Comparison of ENCODE assay signal across 8 mouse cellular contexts in the genomic region with DNA sequence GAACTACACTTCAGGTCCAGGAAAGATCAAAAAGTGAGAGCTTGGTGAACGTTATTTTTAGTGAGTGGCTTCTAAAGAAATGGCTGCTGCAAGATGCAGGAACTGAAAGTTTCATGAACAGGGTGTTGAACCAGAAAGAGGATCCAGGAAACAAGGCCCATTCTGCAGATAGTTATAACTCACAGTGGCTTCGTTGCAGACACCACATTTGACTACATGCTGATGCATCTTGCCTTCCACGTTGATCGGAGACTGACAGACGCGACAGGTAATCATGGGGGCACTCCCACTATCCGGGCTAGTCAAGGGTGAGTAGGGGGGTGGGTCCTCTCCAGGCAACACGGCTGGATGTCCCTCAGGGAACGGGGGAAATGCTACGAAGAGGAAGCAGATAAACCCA. TPM values are rescaled to one million over a fixed set of nuclear protein-coding genes. Genes with fewer than 3 reads are reported as not detected.
A peak's percentile ranks its signal among the peaks of the same experiment; 100 is the strongest.
DNase-seq lines count a peak whose midpoint lies in the region; ATAC-seq and TF ChIP-seq lines count a peak whose summit lies in the region.

No protein-coding gene starts in this region.

- H3K36me3 ChIP-seq in forebrain, embryonic 10.5 days (replicated peaks) = peaks cover 40% of the 10 kb centered on the region
- peaks cover 39% of the 10 kb centered on the region for H3K36me3 ChIP-seq in limb, embryonic 10.5 days

- peaks cover 5% of the 10 kb centered on the region; the same call in 1 of the 2 replicates for H3K4me1 ChIP-seq in lung, adult 2 months (ENCODE audit: control insufficient read depth, insufficient read depth, low read length)
- H3K4me1 ChIP-seq in forebrain, embryonic 10.5 days = peaks cover 41% of the 10 kb centered on the region
- H3K4me1 ChIP-seq in limb, embryonic 10.5 days = peaks cover 35% of the 10 kb centered on the region

- TF ChIP-seq POLR2A in lung, adult 2 months (IDR thresholded peaks at IDR 0.05; ENCODE audit: borderline replicate concordance, extremely low read depth, low read depth, low read length) = no peak

- peak overlapping the region; percentile 72 for H3K4me3 ChIP-seq in lung, adult 2 months (replicated peaks; ENCODE audit: extremely low read depth, low read depth, low read length)
- peak overlapping the region; percentile 95 for H3K4me3 ChIP-seq in forebrain, embryonic 10.5 days
- H3K4me3 ChIP-seq in limb, embryonic 10.5 days = peak overlapping the region; percentile 85

- H3K9me3 ChIP-seq in forebrain, embryonic 10.5 days = no peaks in the 10 kb centered on the region
- H3K9me3 ChIP-seq in limb, embryonic 10.5 days (replicated peaks) = no peaks in the 10 kb centered on the region

- TF ChIP-seq CTCF in lung, adult 2 months (IDR thresholded peaks at IDR 0.05; ENCODE audit: insufficient read depth, low read length) = no peak

- H3K27me3 ChIP-seq in forebrain, embryonic 10.5 days (ENCODE audit: poor library complexity, severe bottlenecking) = no peaks in the 10 kb centered on the region
- H3K27me3 ChIP-seq in limb, embryonic 10.5 days (ENCODE audit: low read depth, poor library complexity, severe bottlenecking) = no peaks in the 10 kb centered on the region

- WGBS in lung, adult 2 months = 4% methylated on average over 10 of the region's 10 CpGs
- 21% methylated on average over 10 of the region's 10 CpGs for WGBS in forebrain, embryonic 10.5 days
- WGBS in limb, embryonic 10.5 days = 18% methylated on average over 10 of the region's 10 CpGs

- H3K27ac ChIP-seq in forebrain, embryonic 10.5 days = peak overlapping the region; percentile 94
- H3K27ac ChIP-seq in limb, embryonic 10.5 days = peak overlapping the region; percentile 92

- peak; percentile 15; the same call in 1 of the 2 replicates for ATAC-seq in monocyte, adult 5-6 weeks (replicated peaks; ENCODE audit: insufficient number of reproducible peaks, low FRiP score, low TSS enrichment, poor library complexity, severe bottlenecking)

- peak; percentile 21 for DNase-seq in lung, adult 2 months
- DNase-seq in lung, postnatal 10 days = no peak
- DNase-seq in forebrain, embryonic 10.5 days (ENCODE audit: extremely low spot score, low spot score) = no peak
- no peak for DNase-seq in limb, embryonic 10.5 days (ENCODE audit: low spot score)
- DNase-seq in thymus, postnatal 0 days (ENCODE audit: low spot score) = no peak
- no peak for DNase-seq in gastrocnemius, postnatal 25 days
- no peak for DNase-seq in layer of hippocampus, adult 11-12 months (ENCODE audit: low spot score)

RNA-seq across cellular contexts. Expression of gene Pip4p1, which starts 0.7 kb away (rescaled TPM):
- polyA plus RNA-seq in lung, adult 2 months (2012; rRNA removed) = 99.1 and 111 TPM in 2 replicates
- polyA plus RNA-seq in forebrain, embryonic 10.5 days (2016; fragmentation: Nextera tagmentation; extraction: Ambion mirVana) = 44.8 and 45.3 TPM in 2 replicates
- 45.4 and 51.9 TPM in 2 replicates for polyA plus RNA-seq in limb, embryonic 10.5 days (2016; fragmentation: Nextera tagmentation; extraction: Ambion mirVana)
- total RNA-seq in monocyte, adult 5-6 weeks (2017) = 34.7 to 50.0 TPM (median 44.9 TPM) in 3 replicates
- 42.3 and 45.5 TPM in 2 replicates for polyA plus RNA-seq in thymus, postnatal 0 days (2015; fragmentation: Nextera tagmentation; extraction: Ambion mirVana)
- 10 to 100 TPM; 12.9 to 14.6 TPM for total RNA-seq in gastrocnemius, postnatal 25 days (2021)

RNA-seq across cellular contexts. Expression of gene Pnp, which starts 0.9 kb away (rescaled TPM):
- polyA plus RNA-seq in lung, adult 2 months (2012; rRNA removed) = 35.3 and 37.0 TPM in 2 replicates
- polyA plus RNA-seq in forebrain, embryonic 10.5 days (2016; fragmentation: Nextera tagmentation; extraction: Ambion mirVana) = 82.4 and 83.6 TPM in 2 replicates
- 88.3 and 89.7 TPM in 2 replicates for polyA plus RNA-seq in limb, embryonic 10.5 days (2016; fragmentation: Nextera tagmentation; extraction: Ambion mirVana)
- total RNA-seq in monocyte, adult 5-6 weeks (2017) = 61.9 to 69.4 TPM (median 68.2 TPM) in 3 replicates
- polyA plus RNA-seq in thymus, postnatal 0 days (2015; fragmentation: Nextera tagmentation; extraction: Ambion mirVana) = 54.2 and 60.6 TPM in 2 replicates
- total RNA-seq in gastrocnemius, postnatal 25 days (2021) = 1 to 10 TPM; 4.4 to 8.7 TPM

RNA-seq across cellular contexts. Expression of gene Apex1, which starts 5.2 kb away (rescaled TPM):
- polyA plus RNA-seq in lung, adult 2 months (2012; rRNA removed) = 12.0 and 23.2 TPM in 2 replicates
- 503 and 517 TPM in 2 replicates for polyA plus RNA-seq in forebrain, embryonic 10.5 days (2016; fragmentation: Nextera tagmentation; extraction: Ambion mirVana)
- 526 and 613 TPM in 2 replicates for polyA plus RNA-seq in limb, embryonic 10.5 days (2016; fragmentation: Nextera tagmentation; extraction: Ambion mirVana)
- 8.5 to 22.9 TPM (median 11.7 TPM) in 3 replicates for total RNA-seq in monocyte, adult 5-6 weeks (2017)
- 165 and 184 TPM in 2 replicates for polyA plus RNA-seq in thymus, postnatal 0 days (2015; fragmentation: Nextera tagmentation; extraction: Ambion mirVana)
- total RNA-seq in gastrocnemius, postnatal 25 days (2021) = 10 to 100 TPM; 23.7 to 24.8 TPM

RNA-seq across cellular contexts. Expression of gene Osgep, which starts 5.3 kb away (rescaled TPM):
- polyA plus RNA-seq in lung, adult 2 months (2012; rRNA removed) = 104 and 122 TPM in 2 replicates
- polyA plus RNA-seq in forebrain, embryonic 10.5 days (2016; fragmentation: Nextera tagmentation; extraction: Ambion mirVana) = 190 and 197 TPM in 2 replicates
- 179 and 201 TPM in 2 replicates for polyA plus RNA-seq in limb, embryonic 10.5 days (2016; fragmentation: Nextera tagmentation; extraction: Ambion mirVana)
- 51.7 to 66.4 TPM (median 58.2 TPM) in 3 replicates for total RNA-seq in monocyte, adult 5-6 weeks (2017)
- polyA plus RNA-seq in thymus, postnatal 0 days (2015; fragmentation: Nextera tagmentation; extraction: Ambion mirVana) = 111 and 123 TPM in 2 replicates
- total RNA-seq in gastrocnemius, postnatal 25 days (2021) = 10 to 100 TPM; 40.1 to 41.8 TPM

RNA-seq across cellular contexts. Expression of gene Gm49342, which starts 14.4 kb away (rescaled TPM):
- 20.3 and 46.2 TPM in 2 replicates for polyA plus RNA-seq in lung, adult 2 months (2012; rRNA removed)
- not detected in 2 replicates for polyA plus RNA-seq in forebrain, embryonic 10.5 days (2016; fragmentation: Nextera tagmentation; extraction: Ambion mirVana)
- not detected in 2 replicates for polyA plus RNA-seq in limb, embryonic 10.5 days (2016; fragmentation: Nextera tagmentation; extraction: Ambion mirVana)
- total RNA-seq in monocyte, adult 5-6 weeks (2017) = 8.7 to 29.0 TPM (median 10.8 TPM) in 3 replicates
- not detected in 2 replicates for polyA plus RNA-seq in thymus, postnatal 0 days (2015; fragmentation: Nextera tagmentation; extraction: Ambion mirVana)
- 1 to 10 TPM; 1.6 to 1.9 TPM for total RNA-seq in gastrocnemius, postnatal 25 days (2021)
